Mouse (Mus musculus) kidney, embryonic 14.5 days (tissue): ENCODE results near the gene Dapk3. TPM values are rescaled to one million over a fixed set of nuclear protein-coding genes. Genes with fewer than 3 reads are reported as not detected.

Source experiments
- ATAC-seq: fragments of 200-750 bp; cut with Nextera tagmentation; 2 replicates; pipeline ENCODE4 v1.8.0; 2017; ENCODE audit warnings: moderate number of reproducible peaks, mild to moderate bottlenecking, moderate TSS enrichment, moderate library complexity; ENCODE audit not compliant: low FRiP score, low TSS enrichment
- H3K27ac ChIP-seq: fragments of 300-500 bp; sonication (generic); 2 replicates; pipeline ENCODE4 v1.5.1; 2014; ENCODE audit warnings: low read depth, mild to moderate bottlenecking, low read length, moderate library complexity, mixed read lengths
- H3K27me3 ChIP-seq: fragments of 300-500 bp; sonication (generic); 2 replicates; pipeline ENCODE4 v1.6.1; 2014; ENCODE audit warnings: mild to moderate bottlenecking, low read length; ENCODE audit not compliant: control insufficient read depth, insufficient read depth
- H3K36me3 ChIP-seq: fragments of 300-500 bp; sonication (generic); 2 replicates; pipeline ENCODE4 v1.6.1; 2014; ENCODE audit warnings: low read length, mixed read lengths; ENCODE audit not compliant: control insufficient read depth, insufficient read depth
- H3K4me1 ChIP-seq: fragments of 300-500 bp; sonication (generic); 2 replicates; pipeline ENCODE4 v1.6.1; 2014; ENCODE audit warnings: low read length, mixed read lengths; ENCODE audit not compliant: control insufficient read depth, insufficient read depth
- H3K4me2 ChIP-seq: fragments of 300-500 bp; sonication (generic); replicated peaks from 2 replicates; pipeline ENCODE4 v1.6.1; 2014; ENCODE audit warnings: low read depth, mild to moderate bottlenecking, low read length
- H3K4me3 ChIP-seq: fragments of 300-500 bp; sonication (generic); 2 replicates; pipeline ENCODE4 v1.5.1; 2014; ENCODE audit warnings: mild to moderate bottlenecking, low read length
- H3K9ac ChIP-seq: fragments of 300-500 bp; sonication (generic); 2 replicates; pipeline ENCODE4 v1.6.1; 2014; ENCODE audit warnings: low read depth, mild to moderate bottlenecking, low read length, moderate library complexity
- H3K9me3 ChIP-seq: fragments of 300-500 bp; sonication (generic); 2 replicates; pipeline ENCODE4 v1.6.1; 2016; ENCODE audit warnings: low read length; ENCODE audit not compliant: control insufficient read depth
- WGBS: fragments of 180-500 bp; shearing (Covaris S2); extraction: QIAGEN DNeasy Blood & Tissue Kit; methylation state at CpG from one replicate; pipeline ENCODE4 v1.1.7; 2014; 5-methylcytosine and 5-hydroxymethylcytosine counted together
- polyA plus RNA-seq: library from polyadenylated mRNA; unstranded; fragments of >200 nt; fragmentation: Nextera tagmentation; extraction: Ambion mirVana; gene quantifications from 2 replicates; pipeline ENCODE4 v1.2.1, GENCODE M21; 2014

Dapk3 gene
- polyA plus RNA-seq, 1 experiment from 2014 or later: 45.7 TPM

DNA sequence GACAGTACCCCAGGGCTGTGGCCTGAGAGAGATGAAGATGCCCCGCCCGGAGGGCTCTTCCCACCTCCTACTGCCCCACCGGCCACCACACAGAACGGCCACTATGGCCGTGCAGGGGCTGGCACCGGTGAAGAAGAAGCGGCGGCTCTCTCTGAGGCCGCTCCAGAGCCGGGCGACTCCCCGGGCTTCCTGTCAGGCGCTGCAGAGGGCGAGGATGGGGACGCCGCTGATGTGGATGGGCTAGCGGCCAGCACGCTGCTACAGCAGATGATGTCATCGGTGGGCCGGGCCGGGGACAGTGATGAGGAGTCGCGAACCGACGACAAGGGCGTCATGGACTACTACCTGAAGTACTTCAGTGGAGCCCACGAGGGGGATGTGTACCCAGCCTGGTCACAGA lies 38.1 kb upstream of the Dapk3 start:
- no peaks in the 10 kb centered on the region for H3K27me3 ChIP-seq
- H3K27ac ChIP-seq: no peak overlapping the region
- H3K9me3 ChIP-seq: no peaks in the 10 kb centered on the region
- no peak overlapping the region for H3K4me3 ChIP-seq
- ATAC-seq: no peak
- H3K36me3 ChIP-seq: peaks cover 66% of the 10 kb centered on the region
- H3K9ac ChIP-seq: no peak overlapping the region
- H3K4me2 ChIP-seq: no peak overlapping the region
- 93% methylated on average over 27 of the region's 27 CpGs for WGBS
- H3K4me1 ChIP-seq: peaks cover 20% of the 10 kb centered on the region

- ATAC-seq: no peak
- H3K36me3 ChIP-seq: peaks cover 73% of the 10 kb centered on the region
- WGBS: 96% methylated on average over 6 of the region's 6 CpGs
- peaks cover 14% of the 10 kb centered on the region for H3K4me1 ChIP-seq
- no peak overlapping the region for H3K4me2 ChIP-seq
- no peaks in the 10 kb centered on the region for H3K27me3 ChIP-seq
- H3K4me3 ChIP-seq: no peak overlapping the region
- H3K9ac ChIP-seq: no peak overlapping the region
- H3K27ac ChIP-seq: no peak overlapping the region
- H3K9me3 ChIP-seq: no peaks in the 10 kb centered on the region
These were observed 37.5 kb upstream of the Dapk3 start for GRCm38 (mm10) chr10:81145307-81145706.

DNA sequence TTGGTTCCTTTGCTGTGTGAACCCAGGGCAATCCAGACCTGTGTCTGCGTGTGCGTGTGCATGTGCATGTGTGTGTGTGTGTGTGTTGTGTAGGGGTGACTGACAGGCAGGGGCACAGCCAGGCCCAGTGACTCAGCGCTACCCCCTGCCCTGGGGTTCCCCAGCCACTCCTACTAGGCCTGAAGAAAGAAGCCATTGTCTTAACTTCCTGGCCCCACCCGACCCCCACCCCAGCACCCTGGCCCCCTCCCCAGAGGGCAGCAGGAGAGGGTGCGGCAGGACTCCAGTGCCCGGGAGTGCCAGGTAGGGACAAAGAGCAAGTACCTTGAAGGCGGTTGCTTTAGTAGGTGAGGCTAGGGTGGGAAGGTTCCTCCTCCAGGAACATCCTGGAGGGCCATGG lies 37.0 kb upstream of the Dapk3 start:
- ATAC-seq: no peak
- Histone ChIP-seq H3K9ac (no peak overlapping the region), H3K4me3 (no peak overlapping the region), H3K4me1 (peaks cover 9% of the 10 kb centered on the region), H3K27ac (no peak overlapping the region), H3K9me3 (no peaks in the 10 kb centered on the region), H3K4me2 (no peak overlapping the region), H3K36me3 (peaks cover 73% of the 10 kb centered on the region), H3K27me3 (no peaks in the 10 kb centered on the region)
- 76% methylated on average over 7 of the region's 7 CpGs for WGBS

DNA sequence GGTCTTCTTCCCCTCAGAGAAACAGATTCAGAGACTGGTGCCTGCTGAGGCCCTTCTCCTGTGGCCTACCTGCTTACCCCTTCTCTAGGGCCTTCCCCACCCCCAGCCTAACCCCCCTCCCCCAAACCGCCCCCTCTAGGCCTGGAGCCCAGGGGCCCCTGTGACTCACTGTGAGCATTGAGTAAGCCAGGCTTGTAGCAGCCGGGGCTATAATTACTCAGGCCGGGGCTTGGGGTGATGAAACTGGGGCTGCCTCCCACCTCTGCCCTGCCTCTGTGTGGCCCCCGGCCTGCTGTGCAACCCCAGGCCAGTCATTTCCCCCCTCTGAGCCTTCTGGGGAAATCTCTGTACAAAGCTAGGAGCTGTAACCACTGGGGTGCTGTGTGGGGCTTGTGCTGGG lies 36.5 kb upstream of the Dapk3 start:
- Histone ChIP-seq H3K4me1 (peaks cover 4% of the 10 kb centered on the region; the same call in 1 of the 2 replicates), H3K36me3 (peaks cover 73% of the 10 kb centered on the region), H3K4me2 (no peak overlapping the region), H3K9me3 (no peaks in the 10 kb centered on the region), H3K9ac (no peak overlapping the region), H3K27me3 (no peaks in the 10 kb centered on the region), H3K27ac (no peak overlapping the region), H3K4me3 (no peak overlapping the region)
- WGBS: 93% methylated on average over 4 of the region's 4 CpGs
- no peak for ATAC-seq

GRCm38 (mm10) chr10:81151261-81151660 lies 31.5 kb upstream of the Dapk3 start:
- Histone ChIP-seq H3K36me3 (peaks cover 86% of the 10 kb centered on the region), H3K27me3 (no peaks in the 10 kb centered on the region), H3K9me3 (no peaks in the 10 kb centered on the region), H3K4me3 (no peak overlapping the region), H3K4me2 (no peak overlapping the region), H3K27ac (no peak overlapping the region), H3K9ac (no peak overlapping the region), H3K4me1 (no peaks in the 10 kb centered on the region)
- no peak for ATAC-seq
- WGBS: 78% methylated on average over 6 of the region's 6 CpGs

DNA sequence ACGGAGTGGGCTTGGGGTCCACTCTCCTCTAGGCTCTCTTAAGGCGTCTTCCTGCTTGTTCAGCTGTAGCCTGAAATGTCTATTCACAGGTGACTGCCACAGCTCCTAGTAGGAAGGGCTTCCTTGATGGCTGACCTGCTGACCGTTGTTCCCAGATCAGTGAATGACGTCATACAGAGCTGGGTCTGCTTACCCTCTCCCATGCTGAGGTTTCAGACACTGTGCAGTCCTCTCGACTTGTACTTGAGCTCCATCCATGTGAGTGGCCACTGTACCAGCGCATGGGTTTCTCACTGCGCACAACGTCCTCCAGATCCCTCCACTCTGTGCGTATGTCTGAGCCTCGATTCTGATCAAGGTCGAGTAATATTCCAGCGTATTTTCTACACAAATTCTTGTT lies 30.2 kb upstream of the Dapk3 start:
- Histone ChIP-seq H3K4me3 (no peak overlapping the region), H3K9me3 (no peaks in the 10 kb centered on the region), H3K4me2 (no peak overlapping the region), H3K27me3 (no peaks in the 10 kb centered on the region), H3K9ac (no peak overlapping the region), H3K36me3 (peaks cover 85% of the 10 kb centered on the region), H3K4me1 (no peaks in the 10 kb centered on the region), H3K27ac (0 out of 2 replicates have a peak overlapping the region, but pooled peaks have one; percentile 17)
- 71% methylated on average over 12 of the region's 12 CpGs for WGBS
- no peak for ATAC-seq

- WGBS: 91% methylated on average over 12 of the region's 12 CpGs
These were observed 28.5 kb upstream of the Dapk3 start for GRCm38 (mm10) chr10:81154313-81154712.

DNA sequence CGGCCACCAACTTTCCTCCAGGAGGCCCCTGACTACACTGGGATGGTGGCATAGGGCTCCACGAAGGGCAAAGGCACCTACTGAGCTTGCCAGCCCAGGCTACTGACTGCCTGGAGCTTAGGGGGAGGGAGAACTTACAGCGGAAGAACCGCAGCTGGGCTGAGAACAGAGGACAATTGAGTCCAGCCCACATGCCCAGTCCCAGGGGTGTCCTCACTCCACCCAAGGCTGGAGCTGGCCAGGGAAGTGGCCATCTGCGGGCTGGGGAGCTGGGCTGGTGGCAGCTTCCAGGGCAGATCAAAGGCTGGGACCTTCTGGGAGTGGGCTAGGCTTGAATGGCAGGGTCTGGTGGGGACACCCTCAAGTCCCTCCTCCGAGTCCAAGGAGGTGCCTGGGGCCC lies 28.1 kb upstream of the Dapk3 start:
- Histone ChIP-seq H3K27me3 (no peaks in the 10 kb centered on the region), H3K9me3 (no peaks in the 10 kb centered on the region), H3K27ac (no peak overlapping the region), H3K36me3 (peaks cover 77% of the 10 kb centered on the region), H3K4me1 (no peaks in the 10 kb centered on the region), H3K4me3 (no peak overlapping the region), H3K4me2 (no peak overlapping the region), H3K9ac (no peak overlapping the region)
- no peak for ATAC-seq
- 82% methylated on average over 6 of the region's 6 CpGs for WGBS

More at GRCm38 (mm10) chr10:81154313-81154712, 28.5 kb upstream of the Dapk3 start:
- no peak for ATAC-seq
- H3K27ac ChIP-seq: no peak overlapping the region
- no peaks in the 10 kb centered on the region for H3K9me3 ChIP-seq
- H3K4me3 ChIP-seq: no peak overlapping the region
- H3K36me3 ChIP-seq: peaks cover 80% of the 10 kb centered on the region
- no peak overlapping the region for H3K9ac ChIP-seq
- no peak overlapping the region for H3K4me2 ChIP-seq
- H3K27me3 ChIP-seq: no peaks in the 10 kb centered on the region
- H3K4me1 ChIP-seq: no peaks in the 10 kb centered on the region

DNA sequence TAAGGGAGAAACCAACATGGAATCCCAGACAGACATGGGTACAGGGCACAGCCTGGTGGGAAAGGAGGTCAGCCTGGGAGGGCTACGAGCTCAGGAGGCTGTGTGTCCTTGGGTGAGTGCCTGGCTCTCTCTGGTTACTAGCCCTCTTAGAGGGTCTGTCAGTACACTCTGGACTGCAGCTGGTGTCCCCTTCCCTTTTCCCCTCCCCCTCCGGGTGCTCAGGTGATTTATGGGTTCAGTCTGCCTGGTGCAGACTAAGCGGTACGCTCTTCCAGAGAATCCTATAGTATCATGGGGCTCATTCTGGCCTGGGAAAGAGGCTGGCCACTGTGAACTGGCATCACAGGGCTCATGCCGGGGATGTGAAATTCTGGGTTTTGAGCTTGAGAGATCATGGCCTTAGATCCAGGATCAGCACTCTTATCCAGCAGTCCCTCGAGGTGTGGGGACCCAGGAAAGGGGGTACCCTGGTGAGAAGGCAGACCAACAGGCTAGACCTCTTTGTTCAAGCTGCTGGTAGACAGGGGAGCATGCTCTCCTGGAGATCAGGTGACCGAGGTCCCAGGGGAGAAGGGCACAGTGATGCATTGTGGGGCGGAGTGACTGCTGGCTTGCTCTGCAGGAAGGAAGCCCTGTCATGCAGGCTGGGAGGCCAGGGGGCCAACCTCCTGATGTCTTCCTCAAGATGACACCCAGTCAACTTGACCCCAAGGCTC lies 21.0 kb upstream of the Dapk3 start:
- peaks cover 12% of the 10 kb centered on the region for H3K4me1 ChIP-seq
- WGBS: 54% methylated on average over 8 of the region's 8 CpGs
- H3K27me3 ChIP-seq: no peaks in the 10 kb centered on the region
- no peak overlapping the region for H3K4me2 ChIP-seq
- no peak overlapping the region for H3K4me3 ChIP-seq
- 0 out of 2 replicates have a peak, but pooled peaks have one; percentile 21 for ATAC-seq
- no peak overlapping the region for H3K27ac ChIP-seq
- H3K36me3 ChIP-seq: peaks cover 62% of the 10 kb centered on the region
- no peaks in the 10 kb centered on the region for H3K9me3 ChIP-seq
- no peak overlapping the region for H3K9ac ChIP-seq
